Mouse (Mus musculus): Measurements from ENCODE around the gene Ptpdc1. TPM values are rescaled to one million over a fixed set of nuclear protein-coding genes. Genes with fewer than 3 reads are reported as not detected.

The Ptpdc1 gene
- total RNA-seq, 2 experiments from 2014 or later, result 23.5 to 28.9 TPM

- DNase-seq (ENCODE audit: low spot score in 2 of 2), result peak; percentile 61 to 66
- intact Hi-C loops (cut with DNase I), result loop anchor here (5.0 kb wide), 1 partner anchor 42 kb away; no protein-coding TSS in a partner anchor
These were observed 30.9 kb downstream of the Ptpdc1 start for GRCm38 (mm10) chr13:48594605-48595004.

DNA sequence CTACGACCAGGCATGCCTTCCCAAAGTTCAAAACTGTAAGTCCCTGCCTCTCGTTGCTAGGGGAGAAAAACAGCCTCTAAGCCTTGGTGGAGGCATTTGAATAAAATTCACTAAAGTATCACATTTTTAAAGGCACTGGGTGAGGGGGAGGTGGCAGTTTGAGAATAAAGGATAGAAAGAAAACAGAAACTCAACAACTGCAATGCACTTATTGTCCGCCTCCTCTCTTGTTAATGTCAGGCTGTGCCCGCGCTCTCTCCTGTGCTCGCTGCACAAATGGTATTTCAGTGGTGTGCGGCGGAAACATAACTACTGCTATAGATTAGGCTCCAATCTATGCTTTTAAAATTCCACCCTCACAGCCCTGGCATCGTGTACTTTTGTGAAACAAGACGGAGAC lies 31.4 kb downstream of the Ptpdc1 start:
- intact Hi-C loops (cut with DNase I), result loop anchor here (5.0 kb wide), 1 partner anchor 42 kb away; no protein-coding TSS in a partner anchor

DNA sequence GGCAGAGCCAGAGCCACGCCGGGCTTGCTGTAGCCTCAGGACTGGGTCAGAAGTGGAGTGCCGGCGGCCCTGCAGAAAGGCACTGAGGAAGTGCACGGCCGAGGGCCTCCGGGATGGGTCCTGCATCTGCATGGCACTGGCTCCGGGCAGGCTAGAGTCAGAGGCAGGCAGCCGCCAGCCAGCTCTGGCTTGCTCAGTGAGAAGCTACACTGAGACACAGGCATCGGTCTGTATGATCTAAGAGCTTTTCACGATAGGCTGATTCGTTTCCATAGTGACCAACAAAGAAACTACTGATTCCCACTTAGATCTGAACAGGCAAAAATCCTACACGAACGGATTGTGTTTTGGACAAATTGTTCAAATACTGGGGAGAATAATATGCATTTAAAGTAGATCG lies 32.3 kb downstream of the Ptpdc1 start:
- intact Hi-C loops (cut with DNase I), result loop anchor here (5.0 kb wide), 1 partner anchor 41 kb away; no protein-coding TSS in a partner anchor
- peak; percentile 33 for DNase-seq (ENCODE audit: low spot score in 2 of 2)

More for the DNA sequence above, 31.4 kb downstream of the Ptpdc1 start:
- DNase-seq (ENCODE audit: low spot score in 2 of 2), result peak; percentile 33 to 38

DNA sequence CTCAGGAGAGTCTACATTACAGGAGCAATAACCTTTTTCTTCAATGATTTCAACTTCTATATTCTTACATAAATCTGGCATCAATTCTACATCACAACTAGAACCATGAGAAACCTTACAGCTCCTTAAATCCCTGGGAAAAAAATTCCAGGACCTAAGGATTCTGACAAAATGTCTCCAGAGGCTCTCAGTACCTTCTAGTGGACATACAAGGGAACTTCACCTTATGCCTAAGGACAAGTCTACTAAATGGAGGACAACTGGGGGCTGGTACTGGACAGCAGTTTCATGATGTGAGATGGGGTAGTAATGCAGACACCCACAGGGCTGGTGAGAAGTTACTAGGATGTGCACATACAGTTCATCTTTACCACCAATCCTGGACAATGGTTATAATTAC lies 34.7 kb downstream of the Ptpdc1 start:
- intact Hi-C loops (cut with DNase I), result loop anchor here (5.0 kb wide), 1 partner anchor 38 kb away; no protein-coding TSS in a partner anchor
- DNase-seq (ENCODE audit: low spot score in 2 of 2), result no peak

- DNase-seq (ENCODE audit: low spot score in 2 of 2), result no peak
- intact Hi-C loops (cut with DNase I), result no loop called here
These were observed 38.1 kb downstream of the Ptpdc1 start for GRCm38 (mm10) chr13:48587354-48587753.

DNA sequence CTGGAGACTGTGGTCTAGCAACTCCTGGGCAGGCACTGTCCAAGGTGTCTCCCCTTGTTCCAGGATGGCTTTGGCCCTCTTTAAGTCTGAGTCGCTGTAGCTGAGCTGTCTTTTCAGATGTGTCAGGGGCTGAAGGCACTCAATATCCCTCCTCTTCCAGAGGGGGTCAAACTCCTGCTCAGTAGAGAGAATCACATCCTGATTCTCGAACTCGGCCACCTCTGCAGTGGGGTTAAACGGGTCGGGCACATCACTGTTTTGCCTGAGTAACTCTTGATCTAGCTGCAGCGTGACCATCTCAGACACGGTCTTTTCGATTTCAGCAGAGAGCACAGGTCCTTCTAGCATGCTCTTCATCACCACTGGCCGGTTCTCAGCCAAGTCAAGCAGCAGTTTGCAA lies 39.0 kb downstream of the Ptpdc1 start:
- intact Hi-C loops (cut with DNase I), result no loop called here
- DNase-seq (ENCODE audit: low spot score in 2 of 2), result no peak

GRCm38 (mm10) chr13:48585786-48586185 lies 39.7 kb downstream of the Ptpdc1 start:
- intact Hi-C loops (cut with DNase I), result no loop called here

DNA sequence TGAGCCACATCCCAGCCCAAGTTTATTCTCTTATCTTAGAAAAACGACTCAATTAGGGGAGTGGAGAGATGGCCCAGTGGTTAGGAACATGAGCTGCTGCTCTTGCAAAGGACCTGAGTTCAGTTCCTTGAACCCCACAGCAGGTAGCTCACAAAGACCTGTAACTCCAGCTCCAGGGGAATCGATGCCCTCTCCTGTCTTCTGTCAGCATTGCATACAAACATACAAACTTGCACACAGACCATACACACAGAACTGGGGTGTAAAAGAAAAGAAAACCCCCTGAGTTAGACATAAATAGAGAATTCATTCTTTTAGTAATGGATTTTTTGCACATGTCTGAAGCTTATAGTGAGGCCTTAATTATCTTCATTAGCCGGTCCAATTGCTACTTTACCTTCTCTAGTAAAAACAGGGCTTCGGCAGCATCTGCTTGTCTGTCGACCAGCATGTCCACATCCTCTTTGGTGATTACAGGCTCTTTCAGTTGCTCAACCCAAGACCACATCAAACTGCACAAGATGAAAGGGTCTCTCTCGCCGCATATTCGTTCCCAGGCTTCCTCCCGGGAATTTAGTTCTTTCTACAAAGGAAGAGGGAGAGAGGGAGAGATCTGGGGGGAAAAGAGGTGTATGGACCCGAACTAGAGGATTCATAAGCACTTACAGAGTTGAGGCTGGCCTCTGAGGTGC lies 42.6 kb downstream of the Ptpdc1 start:
- DNase-seq (ENCODE audit: low spot score in 2 of 2), result no peak
- intact Hi-C loops (cut with DNase I), result no loop called here

More at GRCm38 (mm10) chr13:48585786-48586185, 39.7 kb downstream of the Ptpdc1 start:
- DNase-seq (ENCODE audit: low spot score in 2 of 2), result no peak

DNA sequence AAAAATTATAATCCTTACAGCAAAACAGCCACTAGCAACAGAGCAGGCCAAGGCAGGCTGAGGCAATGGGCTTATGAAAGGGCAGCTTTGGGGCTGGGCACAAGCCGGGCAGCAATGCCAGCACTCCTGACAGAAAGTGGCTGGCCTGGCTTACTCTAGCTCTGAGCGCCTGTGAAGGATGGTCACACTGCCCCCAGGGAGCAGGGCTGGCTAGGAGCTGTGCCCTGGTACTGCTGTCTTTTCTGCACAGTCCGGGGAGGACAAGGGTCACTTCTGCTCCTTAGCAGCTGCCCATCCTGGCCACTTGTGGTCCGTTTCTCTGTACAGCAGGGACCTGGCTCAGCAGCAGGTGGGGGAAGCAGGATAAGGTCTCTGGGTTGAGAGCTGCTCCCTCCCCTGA lies 46.8 kb downstream of the Ptpdc1 start:
- intact Hi-C loops (cut with DNase I), result loop anchor here (10.0 kb wide), 1 partner anchor 56 kb away; no protein-coding TSS in a partner anchor
- DNase-seq (ENCODE audit: low spot score in 2 of 2), result no peak

DNA sequence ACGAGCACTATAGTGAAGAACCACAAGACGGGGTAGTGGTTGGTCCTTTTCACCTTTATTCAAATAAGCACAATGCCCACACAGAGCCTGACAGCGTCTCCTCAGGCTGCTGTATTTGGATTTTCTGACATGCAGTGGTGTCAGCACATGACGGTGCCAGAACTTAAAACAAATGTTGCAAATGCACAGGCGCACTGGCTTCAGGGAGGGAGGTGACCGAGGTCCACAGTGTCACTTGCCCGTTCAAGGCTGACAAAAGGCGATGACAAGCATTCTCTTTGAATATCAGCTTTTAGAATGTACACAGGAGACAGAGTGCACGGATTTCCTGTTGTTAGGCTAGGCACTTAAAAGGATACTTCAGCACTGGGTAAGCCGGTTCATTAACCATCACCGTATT lies 47.6 kb downstream of the Ptpdc1 start:
- intact Hi-C loops (cut with DNase I), result loop anchor here (10.0 kb wide), 1 partner anchor 57 kb away; no protein-coding TSS in a partner anchor
- DNase-seq (ENCODE audit: low spot score in 2 of 2), result no peak

DNA sequence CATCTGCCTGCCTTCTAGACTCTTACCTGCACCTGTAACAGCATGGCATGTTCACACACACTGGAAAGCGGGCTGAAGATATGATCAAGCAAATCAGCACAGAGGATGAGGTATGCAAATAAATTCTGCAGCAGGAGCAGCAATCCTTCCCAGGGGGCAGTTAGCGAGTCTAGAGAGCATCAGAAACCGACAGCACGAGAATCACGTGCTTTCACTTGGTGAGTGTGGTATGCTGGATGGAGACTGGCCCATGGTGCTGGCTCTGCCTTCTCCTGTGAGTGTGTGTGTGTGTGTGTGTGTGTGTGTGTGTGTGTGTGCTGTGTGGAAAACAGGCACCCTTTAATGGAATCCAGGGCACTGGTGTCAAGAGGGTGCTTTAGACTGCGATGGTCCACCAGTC lies 48.5 kb downstream of the Ptpdc1 start:
- intact Hi-C loops (cut with DNase I), result loop anchor here (10.0 kb wide), 1 partner anchor 58 kb away; no protein-coding TSS in a partner anchor
- DNase-seq (ENCODE audit: low spot score in 2 of 2), result no peak

DNA sequence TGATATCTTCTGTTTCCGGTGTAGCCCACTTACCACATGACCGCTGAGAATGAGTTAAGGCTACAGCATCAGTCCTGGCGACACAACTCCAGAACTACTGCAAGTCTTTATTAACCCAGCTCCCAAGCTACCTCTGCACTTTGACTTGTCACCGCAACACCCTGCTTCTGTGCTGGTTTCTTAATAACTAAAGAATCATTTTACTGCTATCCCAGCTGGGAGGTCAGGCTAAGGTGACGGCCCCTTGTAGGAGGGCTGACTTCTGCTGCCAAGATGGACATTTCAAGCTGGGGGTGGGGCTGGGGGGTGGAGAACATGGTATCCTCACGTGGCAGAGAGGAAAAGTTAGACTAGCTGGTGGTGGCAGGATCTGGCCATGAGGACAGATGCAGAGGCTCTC lies 50.7 kb downstream of the Ptpdc1 start:
- no peak for DNase-seq (ENCODE audit: low spot score in 2 of 2)
- intact Hi-C loops (cut with DNase I), result loop anchor here (10.0 kb wide), 1 partner anchor 60 kb away; no protein-coding TSS in a partner anchor

- DNase-seq (ENCODE audit: low spot score in 2 of 2), result no peak
- intact Hi-C loops (cut with DNase I), result loop anchor here (2.0 to 10.0 kb wide), 2 partner anchors 45 to 61 kb away; no protein-coding TSS in a partner anchor
These were observed 51.7 kb downstream of the Ptpdc1 start for GRCm38 (mm10) chr13:48573525-48574355.

- intact Hi-C loops (cut with DNase I), result loop anchor here (2.0 to 10.0 kb wide), 2 partner anchors 43 to 63 kb away; no protein-coding TSS in a partner anchor
- no peak for DNase-seq (ENCODE audit: low spot score in 2 of 2)
These were observed 53.3 kb downstream of the Ptpdc1 start for GRCm38 (mm10) chr13:48572127-48572526.

- intact Hi-C loops (cut with DNase I), result loop anchor here (10.0 kb wide), 1 partner anchor 64 kb away; no protein-coding TSS in a partner anchor
- no peak for DNase-seq (ENCODE audit: low spot score in 2 of 2)
These were observed 54.2 kb downstream of the Ptpdc1 start for GRCm38 (mm10) chr13:48571298-48571697.

- intact Hi-C loops (cut with DNase I), result loop anchor here (10.0 kb wide), 1 partner anchor 65 kb away; no protein-coding TSS in a partner anchor
- no peak for DNase-seq (ENCODE audit: low spot score in 2 of 2)
These were observed 55.8 kb downstream of the Ptpdc1 start for GRCm38 (mm10) chr13:48569576-48570132.

DNA sequence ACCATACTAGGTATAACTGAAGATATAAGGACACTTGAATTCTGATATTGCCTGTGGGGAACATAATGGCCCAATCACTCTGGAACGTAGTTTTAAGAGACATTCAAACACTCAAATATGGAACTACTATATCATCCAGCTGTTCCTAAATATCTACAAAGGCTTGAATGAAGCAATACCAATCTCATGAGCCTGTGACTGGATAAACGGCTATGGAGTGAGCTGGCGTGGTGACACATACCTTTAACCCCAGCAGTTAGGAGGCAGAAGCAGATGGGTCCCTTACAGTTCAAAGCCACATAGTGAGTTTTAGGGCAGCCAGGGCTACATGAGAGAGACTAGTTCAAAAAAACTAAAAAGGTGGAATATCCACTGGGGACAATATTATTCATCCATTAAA lies 57.8 kb downstream of the Ptpdc1 start:
- no peak for DNase-seq (ENCODE audit: low spot score in 2 of 2)
- intact Hi-C loops (cut with DNase I), result no loop called here

- intact Hi-C loops (cut with DNase I), result no loop called here
- DNase-seq (ENCODE audit: low spot score in 2 of 2), result peak; percentile 43 to 64
These were observed 59.1 kb downstream of the Ptpdc1 start for GRCm38 (mm10) chr13:48566116-48566935.

Data from left cerebral cortex, postnatal 36 days (tissue).